Mouse (Mus musculus): ENCODE data around the gene Cyp26c1.

Cyp26c1 gene

GRCm38 (mm10) chr19:37685281-37685680 is at the start of gene Cyp26c1:
TSS of gene Cyp26c1 (plus strand) at chr19:37685581.
- DNase-seq (ENCODE audit: low read depth): no peak

DNA sequence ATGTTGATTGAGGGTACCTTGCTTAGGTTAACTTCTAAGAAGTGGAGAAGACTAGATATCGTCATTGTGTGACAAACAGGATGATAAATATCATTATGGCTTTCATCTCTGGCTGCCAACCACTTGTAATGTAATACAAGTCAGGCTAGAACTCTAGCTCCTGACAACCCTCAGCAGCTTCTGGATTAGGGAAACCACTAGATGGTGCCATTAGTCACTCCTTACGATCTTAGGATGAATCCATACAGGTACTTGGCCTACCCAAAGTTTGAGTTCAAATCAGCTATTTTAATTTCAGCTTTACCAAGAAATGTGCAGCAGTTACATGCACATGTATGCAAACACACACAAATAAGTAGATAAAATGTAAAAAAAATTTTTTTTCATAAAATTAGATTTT is 37.4 kb upstream of the Cyp26c1 start:
- peak; percentile 73 for DNase-seq (ENCODE audit: low read depth)

GRCm38 (mm10) chr19:37650526-37650925 is 34.9 kb upstream of the Cyp26c1 start:
- DNase-seq (ENCODE audit: low read depth): no peak

- DNase-seq (ENCODE audit: low read depth): no peak
Measured at GRCm38 (mm10) chr19:37654012-37654411, 31.4 kb upstream of the Cyp26c1 start.

DNA sequence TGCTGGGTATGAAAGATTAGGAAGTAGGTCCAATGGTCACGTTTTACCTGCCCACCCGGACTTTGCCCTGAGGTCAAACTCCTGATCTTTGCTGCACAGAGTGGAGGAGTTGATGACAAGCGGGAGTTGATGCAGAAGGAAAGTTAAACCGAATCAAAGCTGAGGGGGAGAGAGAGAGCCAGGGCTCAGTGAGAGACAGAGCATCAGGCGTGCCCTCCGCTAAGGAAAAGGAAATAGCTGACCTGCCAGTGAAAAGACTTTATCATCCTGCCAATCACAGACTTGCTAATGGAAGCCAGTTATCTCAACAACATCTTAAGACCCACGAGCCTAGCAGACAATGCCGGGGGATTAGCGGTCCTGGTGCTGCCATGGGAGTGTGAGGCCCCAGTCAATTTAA is 28.9 kb upstream of the Cyp26c1 start:
- no peak for DNase-seq (ENCODE audit: low read depth)

DNA sequence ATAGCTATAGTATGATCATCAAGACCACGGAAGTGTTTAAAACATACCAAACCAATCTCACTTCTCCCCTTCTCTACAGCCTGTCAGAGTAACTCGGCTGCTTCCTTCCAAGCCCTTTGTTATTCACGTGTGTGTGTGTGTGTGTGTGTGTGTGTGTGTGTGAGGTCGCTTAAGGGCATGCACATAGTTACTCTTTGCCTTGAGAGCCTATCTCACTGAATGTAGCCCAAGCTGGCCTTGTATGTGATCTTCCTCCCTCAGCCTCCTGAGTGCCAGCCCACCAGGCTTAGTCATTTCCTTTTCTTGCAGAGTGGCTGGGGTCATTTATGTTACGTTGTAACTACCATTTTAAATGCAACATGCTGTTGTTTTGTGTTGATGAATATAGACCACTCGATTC is 20.1 kb upstream of the Cyp26c1 start:
- DNase-seq (ENCODE audit: low read depth): no peak

DNA sequence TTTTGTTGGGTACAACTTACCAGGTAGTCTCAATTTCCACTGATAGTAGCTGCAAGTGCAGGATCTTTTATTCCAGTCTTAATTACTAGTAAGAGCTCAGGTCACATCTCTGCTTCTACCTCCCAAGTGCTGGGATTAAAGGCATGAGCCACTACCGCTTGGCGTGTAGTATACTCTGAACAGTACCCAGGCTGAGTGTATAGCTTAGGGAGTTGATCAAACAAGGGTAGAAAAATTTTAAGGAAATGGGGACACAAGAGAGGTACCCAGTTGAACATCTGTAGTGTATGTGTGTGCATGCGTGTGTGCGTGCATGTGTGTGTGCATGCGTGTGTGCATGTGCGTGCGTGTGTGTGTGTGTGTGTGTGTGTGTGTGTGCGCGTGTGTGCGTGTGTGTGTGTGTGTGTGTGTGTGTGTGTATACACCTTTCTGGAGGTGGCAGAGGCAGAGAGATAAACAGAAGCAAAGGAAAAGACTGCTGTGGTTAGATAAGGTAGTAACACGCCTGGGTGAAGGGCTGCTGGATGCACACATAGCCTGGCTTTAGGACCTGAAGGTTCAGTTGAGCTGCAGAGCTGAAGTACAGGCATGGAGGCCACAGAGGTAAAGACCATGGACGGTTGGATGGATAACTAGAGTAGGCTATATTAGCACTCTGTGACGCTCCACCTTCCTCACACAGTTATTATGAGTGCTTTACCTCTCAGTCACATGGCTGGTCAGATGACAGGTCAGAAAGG is 17.4 kb upstream of the Cyp26c1 start:
- DNase-seq (ENCODE audit: low read depth): no peak

GRCm38 (mm10) chr19:37668657-37669056 is 16.7 kb upstream of the Cyp26c1 start:
- no peak for DNase-seq (ENCODE audit: low read depth)

DNA sequence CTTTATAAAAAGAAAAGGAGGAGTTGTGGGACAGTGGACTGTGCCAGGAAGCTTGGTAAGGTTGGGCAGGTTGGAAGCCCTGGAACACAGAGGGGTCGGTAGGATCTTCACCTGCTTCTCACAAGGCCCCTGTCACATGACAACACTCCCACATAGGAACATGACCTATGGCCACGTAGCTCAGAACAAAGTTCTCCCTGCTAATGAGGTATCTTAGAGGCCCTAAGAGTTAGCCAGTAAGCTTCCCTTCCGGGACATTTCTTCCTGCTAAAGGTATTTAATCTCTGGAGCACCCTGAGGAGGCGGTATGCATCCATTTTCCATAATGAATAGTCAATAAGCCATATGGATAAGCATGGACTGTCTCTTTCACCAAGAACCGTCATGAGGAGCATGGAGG is 15.9 kb upstream of the Cyp26c1 start:
- DNase-seq (ENCODE audit: low read depth): no peak

- DNase-seq (ENCODE audit: low read depth): peak; percentile 87
Measured at GRCm38 (mm10) chr19:37673393-37673792, 12.0 kb upstream of the Cyp26c1 start.

GRCm38 (mm10) chr19:37686347-37686746 is 966 bp downstream of the Cyp26c1 start:
- DNase-seq (ENCODE audit: low read depth): no peak

DNA sequence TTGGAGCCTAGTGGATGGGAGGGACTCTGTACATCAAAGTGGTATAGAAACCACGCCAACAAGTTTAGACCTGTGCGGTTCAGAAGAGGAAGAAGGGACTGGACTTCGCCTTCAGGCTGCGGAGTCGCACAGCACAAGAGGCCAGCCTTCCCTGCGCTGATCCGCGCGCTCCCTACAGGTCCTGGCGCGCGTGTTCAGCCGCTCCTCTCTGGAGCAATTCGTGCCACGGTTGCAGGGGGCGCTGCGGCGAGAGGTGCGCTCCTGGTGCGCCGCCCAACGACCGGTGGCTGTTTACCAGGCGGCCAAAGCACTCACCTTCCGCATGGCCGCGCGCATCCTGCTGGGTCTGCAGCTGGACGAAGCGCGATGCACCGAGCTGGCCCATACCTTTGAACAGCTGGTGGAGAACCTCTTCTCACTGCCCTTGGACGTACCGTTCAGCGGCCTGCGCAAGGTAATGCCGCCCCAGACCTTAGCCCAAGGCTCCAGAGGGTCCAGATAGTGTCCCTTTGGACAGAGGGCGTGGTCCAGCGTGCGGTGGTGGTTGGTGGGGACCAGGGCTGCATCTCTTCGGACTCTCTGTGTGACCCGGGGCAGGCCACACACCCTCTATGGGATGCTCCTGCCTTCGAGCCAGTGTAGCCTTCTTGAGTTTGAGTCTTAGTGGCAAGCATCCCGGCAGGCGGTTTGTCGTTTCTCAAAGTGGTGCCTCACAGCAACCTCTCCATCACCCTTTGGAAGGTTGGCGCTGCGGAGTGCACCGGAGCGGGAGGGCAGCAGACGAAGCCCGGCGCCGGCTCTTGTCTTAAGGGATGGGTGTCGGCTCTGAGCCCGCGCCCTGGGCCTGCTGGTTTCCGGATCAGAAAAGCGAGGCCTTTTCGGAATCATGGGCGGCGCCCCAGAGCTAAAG is 1.8 kb downstream of the Cyp26c1 start:
- DNase-seq (ENCODE audit: low read depth): no peak

DNA sequence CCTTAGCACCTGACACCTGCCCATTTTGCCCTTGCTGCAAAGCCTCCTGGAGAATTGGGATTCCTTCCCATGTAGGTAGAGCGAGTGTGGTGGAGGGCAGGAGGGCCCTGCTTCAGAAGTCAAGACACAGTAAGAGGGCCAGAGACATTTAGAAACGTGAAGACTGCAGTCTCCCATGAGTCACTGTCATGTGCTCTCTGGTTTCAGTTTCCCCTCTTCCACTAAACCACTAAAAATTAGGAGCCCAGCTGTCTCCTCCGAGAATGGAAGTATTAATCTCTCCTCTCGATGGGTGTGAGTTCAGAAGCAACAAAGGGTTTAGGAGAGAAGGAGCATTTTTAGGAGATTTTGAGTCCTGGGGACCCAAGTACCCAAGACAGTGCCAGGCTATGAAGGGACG is 4.1 kb downstream of the Cyp26c1 start:
- peak; percentile 82 for DNase-seq (ENCODE audit: low read depth)

DNA sequence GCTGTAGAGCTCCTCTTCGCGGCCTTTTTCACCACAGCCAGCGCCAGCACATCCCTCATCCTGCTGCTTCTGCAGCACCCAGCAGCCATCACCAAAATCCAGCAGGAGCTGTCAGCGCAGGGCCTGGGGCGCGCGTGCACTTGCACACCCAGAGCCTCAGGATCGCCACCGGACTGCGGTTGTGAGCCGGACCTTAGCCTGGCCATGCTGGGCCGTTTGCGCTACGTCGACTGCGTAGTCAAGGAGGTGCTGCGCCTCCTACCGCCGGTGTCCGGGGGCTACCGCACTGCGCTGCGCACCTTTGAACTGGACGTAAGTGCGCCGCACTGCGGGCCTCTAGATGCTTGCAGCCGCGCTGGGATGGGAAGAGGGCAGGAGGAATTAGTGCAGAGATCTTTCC is 5.3 kb downstream of the Cyp26c1 start:
- DNase-seq (ENCODE audit: low read depth): no peak

DNA sequence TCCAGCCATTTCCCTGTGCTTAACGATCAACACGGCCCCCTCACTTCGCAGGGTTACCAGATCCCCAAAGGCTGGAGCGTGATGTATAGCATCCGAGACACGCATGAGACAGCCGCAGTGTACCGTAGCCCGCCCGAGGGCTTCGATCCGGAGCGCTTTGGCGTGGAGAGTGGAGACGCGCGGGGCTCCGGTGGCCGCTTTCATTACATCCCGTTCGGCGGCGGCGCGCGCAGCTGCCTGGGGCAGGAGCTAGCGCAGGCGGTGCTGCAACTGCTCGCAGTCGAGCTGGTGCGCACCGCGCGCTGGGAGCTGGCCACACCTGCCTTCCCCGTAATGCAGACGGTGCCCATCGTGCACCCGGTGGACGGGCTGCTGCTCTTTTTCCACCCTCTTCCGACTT is 7.5 kb downstream of the Cyp26c1 start:
- DNase-seq (ENCODE audit: low read depth): no peak

DNA sequence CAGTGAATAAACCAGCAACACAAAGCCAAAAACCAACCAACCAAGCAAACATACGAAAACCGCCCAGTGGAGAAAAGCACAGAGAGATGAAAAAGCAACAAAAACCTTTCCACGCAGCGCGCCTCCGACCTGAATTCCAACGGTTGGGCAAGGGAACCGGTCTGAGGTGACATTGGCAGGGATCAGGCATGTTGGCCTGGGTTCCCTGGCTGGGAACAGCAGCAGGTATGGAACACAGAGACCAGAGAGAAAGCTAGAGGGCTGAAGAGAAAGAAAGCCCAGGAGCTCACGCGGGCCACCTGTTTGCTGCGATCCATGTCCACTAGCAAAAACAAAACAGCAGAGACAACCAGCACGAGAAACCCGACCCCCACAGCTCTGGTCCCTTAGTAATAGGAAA is 9.8 kb downstream of the Cyp26c1 start:
- no peak for DNase-seq (ENCODE audit: low read depth)

GRCm38 (mm10) chr19:37695762-37696602 is 10.6 kb downstream of the Cyp26c1 start:
- no peak for DNase-seq (ENCODE audit: low read depth)

- no peak for DNase-seq (ENCODE audit: low read depth)
Measured at GRCm38 (mm10) chr19:37696603-37697334, 11.4 kb downstream of the Cyp26c1 start.

DNA sequence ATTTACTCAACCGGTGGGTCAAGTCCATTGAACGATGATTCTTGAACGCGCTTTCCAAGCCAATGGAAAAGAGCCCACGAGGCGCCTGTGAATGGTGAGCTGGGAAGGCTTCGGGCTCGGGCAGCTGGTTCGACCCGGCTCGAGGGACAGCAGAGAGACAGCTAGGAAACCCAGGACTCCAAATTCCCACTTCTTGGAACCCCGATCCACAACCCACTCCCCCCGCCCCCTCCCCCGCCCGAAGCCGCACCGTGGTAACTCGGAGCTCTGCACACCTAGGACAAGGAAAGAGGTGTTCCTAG is 11.9 kb downstream of the Cyp26c1 start:
- DNase-seq (ENCODE audit: low read depth): no peak

GRCm38 (mm10) chr19:37697651-37698272 is 12.4 kb downstream of the Cyp26c1 start, which contains the start of gene Cyp26a1:
TSS of gene Cyp26a1 (plus strand) at chr19:37697798.
- DNase-seq (ENCODE audit: low read depth): no peak
